Mouse (Mus musculus) cortical plate, adult 2 months (tissue): ENCODE measurements around the gene Sytl3.

Source experiments
- CTCF ChIP-seq: fragments of 200-500 bp; IDR thresholded peaks from 2 replicates; pipeline ENCODE4 v1.5.1; 2011; ENCODE audit warnings: mild to moderate bottlenecking, control low read depth, low read length; ENCODE audit not compliant: insufficient read depth; ENCODE audit errors: extremely low read depth
- POLR2A ChIP-seq: fragments of 200-500 bp; IDR thresholded peaks from 2 replicates; pipeline ENCODE4 v1.6.1; 2011; ENCODE audit warnings: mild to moderate bottlenecking, low read length, control low read depth; ENCODE audit not compliant: insufficient read depth; ENCODE audit errors: extremely low read depth

DNA sequence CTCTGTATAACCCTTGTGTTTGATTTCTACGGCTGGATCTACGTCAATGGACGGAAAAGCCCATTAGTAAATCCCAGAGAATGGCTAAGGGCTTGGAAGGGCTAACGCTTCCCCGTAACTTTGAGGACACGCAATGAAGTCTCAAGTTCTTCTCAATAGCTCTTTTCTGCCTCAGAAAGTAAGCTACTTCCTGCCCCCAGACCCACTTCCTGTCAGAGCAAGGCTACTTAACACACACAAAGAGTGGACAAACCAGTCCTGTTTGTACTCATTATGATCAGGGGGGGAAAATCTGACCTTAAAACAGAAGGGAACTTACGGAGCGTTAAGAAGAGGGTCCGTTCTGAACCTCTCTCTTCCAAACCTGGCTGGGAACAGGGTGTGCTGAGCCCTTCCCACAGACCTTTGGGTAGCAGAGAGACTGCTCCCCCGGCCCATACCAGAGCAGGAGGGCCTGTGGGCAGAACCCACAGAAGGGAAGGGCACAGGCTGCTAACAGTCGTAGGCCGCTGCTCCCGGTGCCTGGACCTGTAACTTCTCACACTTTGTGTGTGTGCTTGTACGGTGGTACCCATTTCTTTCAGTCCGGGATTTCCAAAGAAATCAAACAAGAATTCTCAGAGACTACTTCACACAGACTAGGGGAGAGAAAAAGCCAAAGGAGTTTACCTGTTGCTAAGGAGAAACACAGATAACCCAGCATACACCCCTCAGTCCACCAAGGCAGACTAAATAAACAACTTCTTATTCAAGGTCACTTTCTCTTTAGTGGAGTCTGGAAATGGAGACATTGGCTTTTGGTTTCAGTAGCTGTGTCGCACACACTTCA is 113.0 kb downstream of the Sytl3 start:
- TF ChIP-seq POLR2A (no peak), CTCF (no peak)
